Mouse (Mus musculus): ENCODE data around the gene Ntng1. TPM values are rescaled to one million over a fixed set of nuclear protein-coding genes. Genes with fewer than 3 reads are reported as not detected.

The Ntng1 gene
- polyA plus RNA-seq, 1 experiment = 31.1 TPM

- TF ChIP-seq CTCF (IDR thresholded peaks at IDR 0.05; ENCODE audit: borderline replicate concordance, extremely low read depth, insufficient read depth, insufficient read length) = no peak
- no peak for TF ChIP-seq POLR2A (IDR thresholded peaks at IDR 0.05; ENCODE audit: borderline replicate concordance, extremely low read depth, insufficient read depth, insufficient read length, poor library complexity, severe bottlenecking)
- DNase-seq (ENCODE audit: low read depth) = peak; percentile 52
These were observed 159.7 kb downstream of the Ntng1 start for GRCm38 (mm10) chr3:109984086-109984485.

GRCm38 (mm10) chr3:109977614-109978013 is 166.2 kb downstream of the Ntng1 start:
- TF ChIP-seq POLR2A (IDR thresholded peaks at IDR 0.05; ENCODE audit: borderline replicate concordance, extremely low read depth, insufficient read depth, insufficient read length, poor library complexity, severe bottlenecking) (no peak), CTCF (IDR thresholded peaks at IDR 0.05; ENCODE audit: borderline replicate concordance, extremely low read depth, insufficient read depth, insufficient read length) (no peak)
- no peak for DNase-seq (ENCODE audit: low read depth)

GRCm38 (mm10) chr3:109975106-109975505 is 168.7 kb downstream of the Ntng1 start:
- DNase-seq (ENCODE audit: low read depth) = no peak
- no peak for TF ChIP-seq CTCF (IDR thresholded peaks at IDR 0.05; ENCODE audit: borderline replicate concordance, extremely low read depth, insufficient read depth, insufficient read length)
- TF ChIP-seq POLR2A (IDR thresholded peaks at IDR 0.05; ENCODE audit: borderline replicate concordance, extremely low read depth, insufficient read depth, insufficient read length, poor library complexity, severe bottlenecking) = no peak

- no peak for DNase-seq (ENCODE audit: low read depth)
- no peak for TF ChIP-seq POLR2A (IDR thresholded peaks at IDR 0.05; ENCODE audit: borderline replicate concordance, extremely low read depth, insufficient read depth, insufficient read length, poor library complexity, severe bottlenecking)
- no peak for TF ChIP-seq CTCF (IDR thresholded peaks at IDR 0.05; ENCODE audit: borderline replicate concordance, extremely low read depth, insufficient read depth, insufficient read length)
These were observed 172.3 kb downstream of the Ntng1 start for GRCm38 (mm10) chr3:109971465-109971864.

- DNase-seq (ENCODE audit: low read depth) = no peak
- TF ChIP-seq CTCF (IDR thresholded peaks at IDR 0.05; ENCODE audit: borderline replicate concordance, extremely low read depth, insufficient read depth, insufficient read length) (no peak), POLR2A (IDR thresholded peaks at IDR 0.05; ENCODE audit: borderline replicate concordance, extremely low read depth, insufficient read depth, insufficient read length, poor library complexity, severe bottlenecking) (no peak)
These were observed 173.6 kb downstream of the Ntng1 start for GRCm38 (mm10) chr3:109970181-109970580.

- no peak for DNase-seq (ENCODE audit: low read depth)
- TF ChIP-seq CTCF (IDR thresholded peaks at IDR 0.05; ENCODE audit: borderline replicate concordance, extremely low read depth, insufficient read depth, insufficient read length) = no peak
- TF ChIP-seq POLR2A (IDR thresholded peaks at IDR 0.05; ENCODE audit: borderline replicate concordance, extremely low read depth, insufficient read depth, insufficient read length, poor library complexity, severe bottlenecking) = no peak
These were observed 181.2 kb downstream of the Ntng1 start for GRCm38 (mm10) chr3:109962631-109963030.

- DNase-seq (ENCODE audit: low read depth) = no peak
- no peak for TF ChIP-seq POLR2A (IDR thresholded peaks at IDR 0.05; ENCODE audit: borderline replicate concordance, extremely low read depth, insufficient read depth, insufficient read length, poor library complexity, severe bottlenecking)
- no peak for TF ChIP-seq CTCF (IDR thresholded peaks at IDR 0.05; ENCODE audit: borderline replicate concordance, extremely low read depth, insufficient read depth, insufficient read length)
These were observed 200.9 kb downstream of the Ntng1 start for GRCm38 (mm10) chr3:109942960-109943359.

GRCm38 (mm10) chr3:109937634-109938033 is 206.2 kb downstream of the Ntng1 start:
- no peak for DNase-seq (ENCODE audit: low read depth)
- TF ChIP-seq POLR2A (IDR thresholded peaks at IDR 0.05; ENCODE audit: borderline replicate concordance, extremely low read depth, insufficient read depth, insufficient read length, poor library complexity, severe bottlenecking) = no peak
- TF ChIP-seq CTCF (IDR thresholded peaks at IDR 0.05; ENCODE audit: borderline replicate concordance, extremely low read depth, insufficient read depth, insufficient read length) = no peak

- no peak for DNase-seq (ENCODE audit: low read depth)
- TF ChIP-seq CTCF (IDR thresholded peaks at IDR 0.05; ENCODE audit: borderline replicate concordance, extremely low read depth, insufficient read depth, insufficient read length) (no peak), POLR2A (IDR thresholded peaks at IDR 0.05; ENCODE audit: borderline replicate concordance, extremely low read depth, insufficient read depth, insufficient read length, poor library complexity, severe bottlenecking) (no peak)
These were observed 207.5 kb downstream of the Ntng1 start for GRCm38 (mm10) chr3:109936275-109936674.

GRCm38 (mm10) chr3:109932261-109932660 is 211.6 kb downstream of the Ntng1 start:
- TF ChIP-seq POLR2A (IDR thresholded peaks at IDR 0.05; ENCODE audit: borderline replicate concordance, extremely low read depth, insufficient read depth, insufficient read length, poor library complexity, severe bottlenecking) (no peak), CTCF (IDR thresholded peaks at IDR 0.05; ENCODE audit: borderline replicate concordance, extremely low read depth, insufficient read depth, insufficient read length) (no peak)
- no peak for DNase-seq (ENCODE audit: low read depth)

- peak; percentile 29 for DNase-seq (ENCODE audit: low read depth)
- no peak for TF ChIP-seq CTCF (IDR thresholded peaks at IDR 0.05; ENCODE audit: borderline replicate concordance, extremely low read depth, insufficient read depth, insufficient read length)
- TF ChIP-seq POLR2A (IDR thresholded peaks at IDR 0.05; ENCODE audit: borderline replicate concordance, extremely low read depth, insufficient read depth, insufficient read length, poor library complexity, severe bottlenecking) = no peak
These were observed 212.8 kb downstream of the Ntng1 start for GRCm38 (mm10) chr3:109931021-109931420.

- TF ChIP-seq POLR2A (IDR thresholded peaks at IDR 0.05; ENCODE audit: borderline replicate concordance, extremely low read depth, insufficient read depth, insufficient read length, poor library complexity, severe bottlenecking) = no peak
- TF ChIP-seq CTCF (IDR thresholded peaks at IDR 0.05; ENCODE audit: borderline replicate concordance, extremely low read depth, insufficient read depth, insufficient read length) = no peak
These were observed 220.0 kb downstream of the Ntng1 start for GRCm38 (mm10) chr3:109923788-109924187.

More at GRCm38 (mm10) chr3:109923788-109924187, 220.0 kb downstream of the Ntng1 start:
- no peak for DNase-seq (ENCODE audit: low read depth)
